Mouse (Mus musculus) fat pad, adult 2 months (tissue): ENCODE measurements at regions not wholly inside any gene's neighbourhood (a gene's known extent, or its start where the extent isn't known, plus 50 kb on each side); places are given as distances from the start of the nearest gene placed in this dataset.
"Not testable (repeated sequence)": the region's sequence is repeated elsewhere in the genome, so short reads cannot be mapped to it uniquely, and the experiment has no call there.

Experiments used
- DNase-seq: peaks from one replicate; pipeline ENCODE4 v3.0.0-alpha.2; 2011; ENCODE audit warnings: low read depth, low spot score; ENCODE audit errors: extremely low read depth

DNA sequence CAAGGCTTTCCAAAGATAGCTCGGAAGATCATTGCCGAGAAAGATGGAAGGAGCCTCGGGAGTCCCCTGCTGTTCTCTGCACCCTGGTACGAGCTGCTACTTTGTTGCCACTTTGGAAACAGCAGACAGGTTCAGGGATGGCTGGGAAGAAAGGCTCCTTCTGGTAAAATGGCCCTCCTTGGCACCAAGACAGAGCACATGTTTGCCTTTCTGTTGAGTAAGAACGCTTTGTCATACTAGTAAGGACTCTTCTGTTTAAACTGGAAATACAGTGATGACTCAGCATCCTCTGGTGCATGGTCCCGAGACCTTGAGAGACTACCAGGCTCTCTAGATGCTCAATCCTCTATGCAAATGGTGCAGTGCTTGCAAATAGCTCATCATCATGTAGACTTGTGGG is 118.2 kb upstream of the Dyrk2 start:
- DNase-seq, result no peak

DNA sequence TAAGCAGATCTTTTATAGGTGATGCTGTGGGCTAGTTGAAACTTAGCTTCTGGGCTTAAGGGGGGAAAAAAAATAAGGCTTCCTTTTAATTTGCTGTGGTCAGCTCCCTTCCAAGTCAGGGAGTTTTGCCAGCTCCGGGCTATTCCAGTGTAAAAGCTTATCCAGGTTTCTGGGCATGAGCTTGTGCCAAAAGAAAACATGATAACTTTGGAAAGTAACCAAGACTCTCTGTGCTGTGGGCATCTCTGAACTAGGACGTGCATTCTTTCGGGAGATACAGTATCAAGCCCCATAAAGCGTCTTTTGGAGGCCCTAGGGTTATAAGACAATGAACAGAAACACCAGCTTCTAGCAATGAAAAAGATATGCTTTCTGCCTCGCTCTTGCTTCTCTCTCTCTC is 114.6 kb upstream of the Dyrk2 start:
- DNase-seq, result no peak

DNA sequence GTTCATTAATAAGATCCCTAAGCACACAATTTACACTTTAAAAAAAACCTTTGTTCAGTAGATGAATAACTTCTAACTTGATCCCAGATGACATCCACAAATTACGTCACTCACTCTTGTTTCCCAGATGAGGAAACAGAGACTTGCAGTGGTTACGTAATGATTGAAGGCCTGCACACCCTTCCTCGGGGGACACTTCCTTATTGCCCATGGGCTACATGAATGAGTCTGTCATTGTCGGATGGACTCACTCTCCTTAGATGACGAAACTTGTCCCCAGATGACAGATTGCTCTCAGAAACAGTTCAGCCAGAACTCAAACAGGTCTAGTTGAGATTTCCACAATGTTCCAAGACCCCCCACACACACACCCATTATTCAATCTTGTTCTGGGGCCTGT is 111.4 kb upstream of the Dyrk2 start:
- DNase-seq, result no peak

DNA sequence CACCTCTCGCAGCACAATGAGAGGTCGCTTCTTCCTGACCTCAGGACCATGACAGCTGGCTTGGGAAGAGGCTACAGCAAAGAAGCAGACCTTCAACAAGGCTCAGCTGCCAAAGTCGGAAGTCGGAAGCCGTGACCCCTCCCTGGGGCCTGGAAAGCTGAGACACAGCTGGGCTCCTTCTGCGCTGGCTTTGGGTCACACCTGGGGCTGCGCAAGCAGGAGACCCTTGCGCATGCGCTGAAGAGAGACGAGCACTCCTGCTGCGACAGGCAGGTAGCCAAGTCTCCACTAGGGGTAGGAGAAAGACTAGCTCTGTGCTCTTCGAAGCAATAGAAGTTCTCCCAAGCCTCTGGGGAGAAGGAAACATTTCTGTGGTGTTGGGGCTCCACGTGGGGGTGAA is 109.3 kb upstream of the Dyrk2 start:
- DNase-seq, result no peak

DNA sequence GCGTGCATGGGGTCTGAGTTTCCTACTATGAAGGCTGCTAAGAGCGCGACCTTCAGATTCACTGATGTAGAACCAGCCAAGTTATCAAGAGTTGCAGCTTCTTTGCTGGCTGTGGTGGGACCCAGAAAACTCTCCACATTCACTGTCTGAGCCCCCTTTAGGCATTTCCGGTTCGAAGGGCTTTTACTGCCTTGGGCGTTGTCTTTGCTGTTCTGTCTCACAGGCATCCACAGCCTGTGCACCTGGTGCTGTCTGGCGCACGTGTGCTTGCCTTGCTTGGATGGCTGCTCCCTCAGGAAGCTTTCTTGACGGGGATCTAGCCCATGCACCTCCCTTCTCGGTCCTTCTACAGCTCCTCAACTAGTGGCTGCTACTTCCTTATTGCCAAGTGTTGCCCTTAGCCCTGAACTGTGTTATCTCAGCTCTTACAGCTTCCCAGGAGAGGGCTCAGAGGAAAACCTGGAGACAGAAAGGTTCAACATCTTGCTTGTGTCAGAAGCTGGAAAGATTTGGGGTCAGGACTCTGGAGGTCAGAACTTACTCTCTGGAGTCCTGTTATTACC is 108.3 kb upstream of the Dyrk2 start:
- no peak for DNase-seq

DNA sequence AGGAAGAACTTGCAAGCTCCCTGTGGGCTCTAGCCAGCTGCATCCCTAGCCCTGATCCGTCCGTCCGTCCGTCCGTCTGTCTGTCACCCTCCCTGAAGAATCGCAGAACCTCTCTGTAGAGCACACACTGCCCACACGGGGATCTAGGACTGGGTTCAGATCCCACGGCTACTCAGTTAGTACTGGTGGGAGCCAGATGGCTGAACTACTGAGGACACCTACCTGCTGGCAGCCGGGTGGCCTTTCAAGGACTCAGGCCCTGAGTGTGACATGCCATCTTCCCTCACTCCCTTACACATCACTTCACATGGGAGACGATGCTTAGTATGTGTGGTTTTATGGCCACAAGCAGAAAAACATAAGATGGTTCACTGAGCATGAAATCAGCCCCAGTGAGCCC is 106.4 kb upstream of the Dyrk2 start:
- no peak for DNase-seq

DNA sequence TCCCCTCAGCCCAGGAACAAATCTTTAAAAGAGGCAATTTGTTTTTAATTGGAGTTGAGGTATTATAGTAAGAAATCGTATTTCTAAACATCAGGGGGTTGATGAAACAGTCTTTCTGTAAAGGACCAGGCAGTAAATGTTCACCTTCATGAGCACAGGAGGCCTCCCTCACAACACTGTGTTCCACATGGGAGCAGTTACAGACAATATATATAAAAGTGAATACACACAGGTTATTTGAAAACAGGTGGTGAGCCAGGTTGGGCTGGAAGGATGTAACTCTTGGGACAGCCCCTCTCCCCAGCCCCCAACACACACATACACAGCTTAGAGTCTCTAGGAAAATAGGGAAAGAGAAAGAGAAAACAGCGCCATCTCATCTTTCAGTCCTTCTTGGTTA is 105.8 kb upstream of the Dyrk2 start:
- DNase-seq, result no peak

DNA sequence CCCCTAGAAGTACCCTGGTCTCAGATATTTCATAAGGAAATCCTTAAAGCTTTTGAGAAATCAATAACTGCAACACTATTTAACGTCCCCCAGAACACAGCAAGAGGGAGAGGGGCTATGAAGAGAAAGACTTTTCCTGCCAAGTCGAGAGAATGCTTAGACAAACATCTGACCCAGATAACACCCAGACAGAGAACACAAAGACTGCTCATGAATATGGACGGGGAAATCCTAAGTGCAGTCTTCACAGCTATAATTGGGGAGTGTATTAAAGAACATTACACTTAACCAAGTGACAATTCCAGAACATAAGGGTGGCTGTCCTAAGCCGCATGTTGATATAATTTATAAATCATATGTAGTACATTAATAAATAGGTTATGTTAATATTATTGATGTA is 103.3 kb upstream of the Dyrk2 start:
- no peak for DNase-seq

DNA sequence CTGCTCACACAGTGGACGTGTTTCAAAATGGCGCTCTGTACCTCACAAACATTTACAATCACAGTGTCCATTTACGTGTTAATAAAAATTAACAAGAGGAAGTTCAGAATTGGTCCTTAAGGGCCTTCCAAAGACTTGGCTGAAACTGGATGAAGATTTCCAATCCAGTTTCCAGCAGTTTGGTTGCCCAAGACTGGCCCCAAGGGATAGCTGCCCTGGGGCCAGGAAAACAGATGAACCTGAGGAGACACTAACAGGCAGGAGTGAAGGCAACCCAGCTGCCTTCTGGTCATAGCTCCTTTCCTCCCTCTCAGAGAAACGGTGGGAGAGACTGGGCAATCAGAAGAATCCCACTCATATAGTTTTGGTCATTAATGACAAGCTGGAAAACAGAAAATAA is 102.6 kb upstream of the Dyrk2 start:
- DNase-seq, result no peak

DNA sequence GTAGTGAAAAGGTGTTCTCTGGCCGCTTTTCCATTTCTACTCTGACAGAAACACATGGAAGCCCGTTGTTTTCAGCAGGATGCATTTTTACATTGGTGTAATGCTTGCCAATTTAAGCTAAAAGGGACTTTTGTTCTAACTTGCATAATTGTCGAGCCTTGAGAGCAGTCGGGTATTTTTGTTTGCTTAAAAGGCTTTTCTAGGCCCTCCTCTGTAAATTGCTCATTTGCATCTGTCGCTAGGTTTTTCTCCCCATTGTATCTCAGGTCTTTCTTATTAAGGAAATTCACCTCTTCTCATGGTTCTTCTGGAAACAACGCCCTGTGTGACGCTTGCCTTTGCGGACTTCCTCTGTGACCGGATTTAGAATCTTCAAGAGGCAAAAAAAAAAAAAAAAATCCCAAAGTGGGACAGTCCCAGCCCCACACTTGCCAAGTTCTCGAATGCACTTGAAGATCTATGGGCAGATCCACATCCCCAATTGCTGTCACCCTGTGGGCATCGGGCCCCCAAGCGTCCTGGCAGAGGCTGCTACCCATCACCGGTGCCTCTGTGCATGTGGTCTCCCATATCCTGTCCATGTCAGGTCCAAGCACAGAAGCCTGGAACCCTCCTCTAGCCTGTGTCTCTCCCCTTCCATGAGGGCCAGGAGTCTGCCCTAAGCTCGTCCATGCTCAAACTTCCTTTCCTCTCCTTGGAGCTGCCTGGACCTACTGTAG is 100.6 kb upstream of the Dyrk2 start:
- no peak for DNase-seq

DNA sequence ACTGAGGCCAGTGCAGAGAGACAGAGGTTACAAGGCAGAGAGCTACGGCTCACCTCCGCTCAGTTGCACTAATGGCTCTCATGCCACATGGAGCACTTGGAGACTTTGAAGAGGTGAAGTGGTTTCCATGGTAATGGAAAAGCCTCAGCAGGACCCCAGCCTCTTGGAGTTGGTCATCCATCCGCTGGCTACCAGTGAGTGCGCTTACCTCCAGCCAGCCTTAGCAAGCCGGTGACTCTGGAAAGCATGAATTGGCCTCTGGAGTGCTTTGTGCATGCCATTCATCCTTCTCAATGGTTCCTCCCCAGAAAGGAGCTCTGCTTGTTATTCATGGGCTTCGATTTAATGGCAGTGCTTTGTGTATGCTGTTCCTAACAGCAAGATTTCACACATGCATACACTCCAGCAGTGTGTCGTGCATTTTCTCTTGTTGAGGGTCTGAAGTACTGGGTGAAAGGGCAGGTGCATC is 91.7 kb upstream of the Dyrk2 start:
- DNase-seq, result no peak

DNA sequence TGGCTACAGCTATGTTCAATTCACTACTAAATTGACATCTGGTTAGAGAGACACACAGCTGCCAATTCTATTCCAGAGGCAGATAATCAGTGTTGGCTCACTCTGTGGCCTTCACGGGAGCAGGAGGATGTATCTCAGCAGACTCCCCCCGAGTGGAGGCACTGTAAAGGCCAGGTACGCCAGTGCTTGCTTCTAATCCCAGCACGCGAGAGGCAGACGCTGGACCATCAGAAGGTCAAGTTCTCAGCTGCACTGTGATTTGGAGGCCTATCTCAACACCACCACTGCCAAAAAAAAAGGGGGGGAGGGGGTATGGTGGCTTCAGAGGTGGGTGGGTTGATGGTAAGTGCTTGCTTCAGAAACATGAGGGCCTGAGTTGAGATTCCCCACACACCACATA is 90.1 kb upstream of the Dyrk2 start:
- no peak for DNase-seq

DNA sequence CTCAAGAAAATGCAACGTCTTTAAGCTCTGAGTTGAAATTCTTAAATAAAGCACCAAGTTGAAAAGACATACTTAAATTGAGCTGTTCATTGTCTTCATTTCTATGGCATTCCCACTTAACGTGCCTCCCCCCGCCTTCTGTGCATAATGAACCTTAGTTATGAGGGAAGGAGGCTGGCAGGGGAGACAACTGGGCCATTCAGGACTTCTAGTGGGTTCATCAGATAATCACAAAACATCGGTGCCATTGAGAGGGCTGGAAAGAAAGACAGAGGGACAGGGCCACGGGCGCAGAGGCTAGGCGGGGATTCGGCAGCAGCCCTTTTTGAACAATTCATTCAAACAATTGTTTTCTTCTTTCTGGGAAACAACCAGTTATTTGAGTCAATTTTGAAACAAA is 89.6 kb upstream of the Dyrk2 start:
- DNase-seq, result no peak

DNA sequence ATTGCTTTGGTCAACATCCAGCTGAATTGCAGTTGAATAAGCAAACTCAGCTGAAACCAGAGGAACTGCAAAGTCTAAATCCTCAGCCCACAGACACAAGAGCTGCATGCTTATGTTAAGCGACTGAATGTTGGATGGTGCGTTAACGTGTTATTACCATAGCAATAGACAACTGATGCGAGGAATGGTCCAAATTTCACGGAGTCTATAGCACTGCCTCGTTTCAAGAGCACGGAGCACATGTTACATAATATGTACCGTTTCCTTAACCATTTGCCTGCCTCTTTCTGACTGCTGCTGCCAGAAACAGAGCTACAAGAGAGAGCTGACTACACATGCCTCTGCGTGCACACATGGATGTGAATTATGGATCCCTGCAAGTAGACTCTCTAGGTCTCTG is 86.3 kb upstream of the Dyrk2 start:
- DNase-seq, result no peak

DNA sequence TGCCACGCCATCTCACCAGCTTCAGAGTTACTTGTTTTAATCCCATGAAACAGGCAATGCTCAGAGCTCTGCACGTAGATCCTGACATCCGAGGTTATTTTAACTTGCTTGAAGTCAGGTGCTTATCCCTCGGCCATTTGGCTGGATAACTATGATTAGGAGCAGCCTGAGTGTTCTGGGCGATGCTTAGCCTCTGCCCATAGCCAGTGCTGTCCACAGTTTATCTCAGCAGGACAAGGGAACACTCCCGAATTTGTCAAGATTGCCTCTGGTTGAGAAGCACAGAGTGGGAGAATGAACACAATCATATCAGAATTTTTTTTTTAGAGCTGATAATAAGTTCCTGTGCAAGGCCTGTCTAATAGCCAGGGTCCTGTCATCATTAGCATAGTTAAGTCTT is 83.4 kb upstream of the Dyrk2 start:
- no peak for DNase-seq

DNA sequence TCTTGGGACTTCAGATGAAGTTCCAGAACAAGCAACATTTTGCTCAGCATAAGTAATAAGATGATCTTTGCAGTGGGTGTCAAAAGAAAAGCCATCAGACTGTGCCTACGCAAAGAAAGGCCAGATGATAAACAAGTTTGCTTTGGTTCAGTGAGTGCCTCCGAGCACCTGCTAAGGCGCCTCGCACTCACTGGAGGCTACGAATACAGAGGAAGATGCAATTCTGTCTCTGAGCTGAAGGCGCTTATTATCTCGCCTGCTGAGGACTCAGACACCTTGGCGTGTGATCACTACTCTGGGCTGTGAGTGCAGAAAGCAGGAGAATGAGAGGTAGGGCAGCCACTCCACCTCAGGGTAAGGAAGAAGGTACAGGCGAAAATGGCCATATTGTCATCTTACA is 82.7 kb upstream of the Dyrk2 start:
- DNase-seq, result no peak

DNA sequence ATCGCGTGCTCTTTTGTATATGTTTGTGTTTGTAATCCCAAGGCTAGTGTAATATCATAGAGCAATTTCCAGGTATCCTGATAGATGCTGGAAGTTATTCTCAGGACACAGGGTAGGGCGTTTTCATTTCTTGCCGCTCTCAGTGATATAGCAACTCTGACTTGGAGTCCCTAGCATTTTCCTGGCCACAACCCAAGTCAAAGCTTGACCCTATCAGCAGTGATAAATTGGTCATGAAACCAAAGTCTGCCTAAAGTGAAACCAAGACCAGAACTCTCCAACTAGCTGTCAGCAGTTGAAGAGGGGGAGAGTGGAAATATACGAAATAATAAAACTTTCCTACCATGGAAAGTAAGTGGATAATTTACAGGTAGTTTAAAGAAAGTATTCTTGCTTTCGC is 77.7 kb upstream of the Dyrk2 start:
- DNase-seq, result no peak

DNA sequence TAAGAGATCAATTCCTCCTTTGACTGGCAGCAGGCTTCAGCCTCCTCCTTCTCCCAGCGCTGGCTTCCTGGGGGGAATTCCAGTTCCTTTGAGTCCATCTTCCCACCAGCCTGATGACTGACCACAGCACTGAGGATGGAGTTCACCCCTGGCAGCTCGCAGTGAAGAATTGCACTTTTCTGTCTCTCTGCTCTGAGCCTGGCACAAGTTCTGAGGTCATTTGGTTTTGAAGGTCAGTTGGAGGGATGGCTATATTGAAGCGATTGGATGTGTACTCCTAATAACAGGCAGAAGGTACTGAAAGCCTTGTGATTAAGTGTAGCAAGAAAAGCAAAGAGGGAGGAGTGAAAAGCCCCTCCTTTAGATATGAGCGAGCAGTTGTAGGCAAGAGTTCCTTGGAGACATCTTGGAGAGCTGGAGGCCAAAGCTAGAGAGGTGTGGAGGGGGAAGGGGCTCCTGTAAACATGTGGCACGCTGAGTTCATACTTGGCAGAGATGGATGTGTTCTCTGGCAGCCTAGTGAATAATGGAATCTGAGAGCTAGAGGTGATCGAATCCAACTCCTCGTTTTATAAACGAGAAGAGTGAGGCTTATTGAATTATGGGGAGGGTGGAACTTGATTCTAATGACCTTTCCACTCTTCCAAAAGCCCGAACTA is 77.1 kb upstream of the Dyrk2 start:
- DNase-seq, result no peak

DNA sequence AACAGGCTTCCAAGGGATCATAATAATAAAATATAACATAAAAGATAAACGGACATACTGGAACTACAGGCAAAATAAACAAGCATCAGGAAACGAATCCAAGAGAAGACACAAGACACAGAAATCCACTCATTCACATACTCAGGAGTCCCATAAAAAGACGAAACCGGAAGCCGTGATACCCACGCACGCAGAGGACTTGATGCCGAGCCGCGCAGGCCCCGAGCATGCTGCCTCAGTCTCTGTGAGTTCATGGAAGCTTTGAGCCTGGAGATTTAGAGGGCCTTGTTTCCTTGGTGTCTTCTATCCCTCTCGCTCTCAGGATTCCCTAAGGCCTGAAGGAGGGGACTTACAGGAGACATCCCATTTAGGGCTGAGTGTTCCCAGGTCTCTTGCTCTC is 57.3 kb upstream of the Dyrk2 start:
- no peak for DNase-seq

DNA sequence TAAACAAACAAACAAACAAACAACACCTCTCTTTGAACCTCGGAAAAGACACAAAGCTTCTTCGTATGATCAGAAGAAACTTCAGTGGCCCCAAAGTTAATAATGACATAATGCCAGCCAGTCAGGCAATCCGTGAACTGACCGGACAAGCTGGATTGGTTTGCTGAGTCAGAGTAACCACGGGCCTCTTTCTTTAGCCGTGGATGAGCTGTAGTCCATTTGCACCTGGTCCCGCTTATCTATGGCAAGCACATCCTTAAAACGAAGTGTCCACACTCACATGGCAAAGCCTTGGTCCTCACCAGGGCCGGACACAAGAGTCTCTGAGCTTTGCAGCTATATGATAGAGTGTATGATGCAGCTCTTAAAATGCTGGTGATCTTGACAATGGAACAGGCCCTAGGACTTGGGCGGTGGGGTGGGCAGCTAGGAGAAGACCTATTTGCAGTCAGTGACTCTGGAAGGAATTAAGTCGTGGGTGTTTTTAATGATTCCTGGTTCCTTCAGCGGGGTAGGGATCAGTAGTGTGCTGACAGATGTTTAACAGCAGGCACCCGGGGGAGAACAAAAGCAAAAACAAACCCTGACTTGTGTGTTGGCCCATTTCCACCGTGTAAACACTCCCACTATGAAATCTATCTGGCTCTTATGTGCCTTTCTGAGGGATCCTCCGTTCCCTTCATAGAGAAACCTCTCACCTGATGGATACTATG is 53.6 kb upstream of the Dyrk2 start:
- DNase-seq, result no peak

DNA sequence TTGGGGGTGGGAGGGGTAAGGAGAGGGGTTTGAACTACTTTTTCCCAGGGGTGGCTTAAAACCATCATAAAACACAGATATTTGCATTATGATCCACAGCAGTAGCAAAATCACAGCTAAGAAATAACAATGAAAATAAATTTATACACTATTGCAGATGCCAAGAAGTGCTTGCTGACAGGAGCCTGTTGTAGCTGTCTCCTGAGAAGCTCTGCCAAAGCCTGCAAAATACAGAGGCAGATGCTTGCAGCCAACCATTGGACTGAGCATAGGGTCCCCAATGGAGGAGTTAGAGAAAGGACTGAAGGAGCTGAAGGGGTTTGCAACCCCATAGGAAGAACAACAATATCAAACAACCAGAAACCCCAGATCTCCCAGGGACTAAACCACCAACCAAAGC is 52.1 kb upstream of the Dyrk2 start:
- DNase-seq, result not testable (repeated sequence)
